9 mouse cellular contexts compared by ENCODE assay signal in genomic region chr15:102017918-102018463, GRCm38 (mm10). TPM values are rescaled to one million over a fixed set of nuclear protein-coding genes. Genes with fewer than 3 reads are reported as not detected.
DNase-seq lines count a peak whose midpoint lies in the region; TF ChIP-seq lines count a peak whose summit lies in the region.
"Had no signal": no experiment of that assay in that cellular context is flagged by ENCODE, and none has a peak within 500 bp of the region (broad histone marks: within the 10 kb centered on the region; RNA-seq: fewer than 3 reads in every experiment).

No protein-coding gene starts in this region.

- no peak overlapping the region for H3K4me3 ChIP-seq in heart, adult 2 months
- H3K4me3 ChIP-seq in bone marrow, adult 2 months (replicated peaks; ENCODE audit: control insufficient read depth, low read depth, low read length): no peak overlapping the region
- H3K4me3 ChIP-seq: limb, embryonic 13.5 days had no signal

- peak; percentile 16; the same call in 1 of the 2 replicates for TF ChIP-seq CTCF in heart, adult 2 months (IDR thresholded peaks at IDR 0.05)
- TF ChIP-seq CTCF in bone marrow, adult 2 months (IDR thresholded peaks at IDR 0.05; ENCODE audit: control insufficient read depth, insufficient read depth, low read length): peak; percentile 39

- no peak for TF ChIP-seq EP300 in heart, adult 2 months (IDR thresholded peaks at IDR 0.05; ENCODE audit: insufficient read depth, low read depth, low read length)

- H3K36me3 ChIP-seq in heart, adult 2 months (ENCODE audit: control insufficient read depth, insufficient read depth, low read length): no peaks in the 10 kb centered on the region
- H3K36me3 ChIP-seq: limb, embryonic 13.5 days had no signal

- DNase-seq in heart, adult 2 months: no peak
- DNase-seq in heart, adult 9 months (ENCODE audit: low spot score in 2 of 2): no peak
- peak; percentile 79 to 95 for DNase-seq in kidney, postnatal 25 days
- DNase-seq in mesoderm, embryonic 11.5 days (ENCODE audit: low read depth, low spot score): peak; percentile 79
- no peak for DNase-seq in left cerebral cortex, postnatal 10 days (ENCODE audit: extremely low spot score in 1 of 2, low spot score in 2 of 2)
- no peak for DNase-seq in layer of hippocampus, postnatal 25 days (ENCODE audit: extremely low spot score in 1 of 2, low spot score in 1 of 2)
- no peak for DNase-seq in frontal cortex, postnatal 10 days (ENCODE audit: low spot score in 2 of 2)

- intact Hi-C loops in heart, adult 2 months (cut with DNase I): no loop called here
- intact Hi-C loops in left cerebral cortex, postnatal 10 days (cut with DNase I): no loop called here

- no peak overlapping the region for H3K27ac ChIP-seq in heart, adult 2 months
- no peak overlapping the region for H3K27ac ChIP-seq in bone marrow, adult 2 months (ENCODE audit: control insufficient read depth, insufficient read depth, low read depth, low read length, poor library complexity)
- H3K27ac ChIP-seq: limb, embryonic 13.5 days had no signal

- H3K9ac ChIP-seq in heart, adult 2 months (ENCODE audit: low read depth, low read length): no peak overlapping the region
- H3K9ac ChIP-seq: limb, embryonic 13.5 days had no signal

- TF ChIP-seq POLR2A in heart, adult 2 months (IDR thresholded peaks at IDR 0.05; ENCODE audit: insufficient read depth, low read depth, low read length): no peak
- TF ChIP-seq POLR2A in bone marrow, adult 2 months (IDR thresholded peaks at IDR 0.05; ENCODE audit: borderline replicate concordance, control insufficient read depth, low read depth, low read length): no peak

- no peaks in the 10 kb centered on the region for H3K27me3 ChIP-seq in heart, adult 2 months (ENCODE audit: control insufficient read depth, insufficient read depth, low read length)

- no peaks in the 10 kb centered on the region for H3K4me1 ChIP-seq in heart, adult 2 months (ENCODE audit: control insufficient read depth, insufficient read depth, low read length)
- peaks cover 2% of the 10 kb centered on the region; the same call in 1 of the 2 replicates for H3K4me1 ChIP-seq in bone marrow, adult 2 months (ENCODE audit: control insufficient read depth, insufficient read depth, low read length)

- WGBS in heart, adult 2 months: 36% methylated on average over 7 of the region's 7 CpGs
- WGBS in bone marrow, adult 2 months: 21% methylated on average over 7 of the region's 7 CpGs

- no peaks in the 10 kb centered on the region for H3K79me2 ChIP-seq in heart, adult 2 months (replicated peaks; ENCODE audit: control insufficient read depth, insufficient read depth, low read length)

RNA-seq across cellular contexts. Expression of gene Krt18, which starts 10.0 kb away (rescaled TPM):
- total RNA-seq in heart, adult 2 months (2021): 1 to 10 TPM; 2.6 to 2.7 TPM
- 2.7 and 6.7 TPM in 2 replicates for polyA plus RNA-seq in heart, adult 2 months (2012; rRNA removed)
- polyA plus RNA-seq in bone marrow, adult 2 months (2011; ENCODE audit: insufficient read depth, insufficient read length, low replicate concordance, missing spikeins): 2.0 and 5.6 TPM in 2 replicates
- total RNA-seq in left cerebral cortex, postnatal 10 days (2021): under 1 TPM in 1 of 2 experiments, not detected in 1; 0.77 TPM
- total RNA-seq in layer of hippocampus, postnatal 25 days (2021): under 1 TPM; 0.17 to 0.26 TPM

RNA-seq across cellular contexts. Expression of gene Krt8, which starts 13.7 kb away (rescaled TPM):
- 1 to 10 TPM; 1.7 TPM for total RNA-seq in heart, adult 2 months (2021)
- polyA plus RNA-seq in heart, adult 2 months (2012; rRNA removed): 2.3 and 9.8 TPM in 2 replicates
- 1.0 TPM in 1 of 2 replicates, not detected in the other for polyA plus RNA-seq in bone marrow, adult 2 months (2011; ENCODE audit: insufficient read depth, insufficient read length, low replicate concordance, missing spikeins)
- total RNA-seq in left cerebral cortex, postnatal 10 days (2021): not detected
- under 1 TPM in 1 of 2 experiments, not detected in 1; 0.19 TPM for total RNA-seq in layer of hippocampus, postnatal 25 days (2021)

RNA-seq across cellular contexts. Expression of gene Eif4b, which starts 55.6 kb away (rescaled TPM):
- total RNA-seq in heart, adult 2 months (2021): 100 to 1,000 TPM; 138 to 177 TPM
- polyA plus RNA-seq in heart, adult 2 months (2012; rRNA removed): 50.7 and 87.9 TPM in 2 replicates
- polyA plus RNA-seq in bone marrow, adult 2 months (2011; ENCODE audit: insufficient read depth, insufficient read length, low replicate concordance, missing spikeins): 83.0 and 122 TPM in 2 replicates
- total RNA-seq in left cerebral cortex, postnatal 10 days (2021): 100 to 1,000 TPM; 176 to 177 TPM
- 100 to 1,000 TPM; 182 to 188 TPM for total RNA-seq in layer of hippocampus, postnatal 25 days (2021)

Comparison
In these comparisons a context has a peak if more than half of its experiments do, and no peak if none do; other contexts are left out.
1. DNase-seq: peak in kidney, postnatal 25 days (2 of 2) and mesoderm, embryonic 11.5 days (single experiment); none in heart, adult 2 months (0 of 2), heart, adult 9 months (0 of 2), left cerebral cortex, postnatal 10 days (0 of 2), layer of hippocampus, postnatal 25 days (0 of 2) and frontal cortex, postnatal 10 days (0 of 2).